Mouse (Mus musculus): ENCODE measurements at regions not wholly inside any gene's neighbourhood (a gene's known extent, or its start where the extent isn't known, plus 50 kb on each side); places are given as distances from the start of the nearest gene placed in this dataset.

- no peaks in the 10 kb centered on the region for H3K36me3 ChIP-seq
- ATAC-seq (ENCODE audit: insufficient read depth, low FRiP score, low read depth), result no peak
- no peak overlapping the region for H3K9ac ChIP-seq
- H3K4me1 ChIP-seq, result peaks cover 2% of the 10 kb centered on the region; the same call in 1 of the 2 replicates
- no peak overlapping the region for H3K4me2 ChIP-seq
- no peak overlapping the region for H3K27ac ChIP-seq
- H3K27me3 ChIP-seq (replicated peaks), result no peaks in the 10 kb centered on the region
- H3K4me3 ChIP-seq (replicated peaks), result no peak overlapping the region
- no peaks in the 10 kb centered on the region for H3K9me3 ChIP-seq
- WGBS, result 86% methylated on average over 6 of the region's 6 CpGs
These were observed 109.6 kb downstream of the 1810010D01Rik start for GRCm38 (mm10) chr7:145098335-145098734.

DNA sequence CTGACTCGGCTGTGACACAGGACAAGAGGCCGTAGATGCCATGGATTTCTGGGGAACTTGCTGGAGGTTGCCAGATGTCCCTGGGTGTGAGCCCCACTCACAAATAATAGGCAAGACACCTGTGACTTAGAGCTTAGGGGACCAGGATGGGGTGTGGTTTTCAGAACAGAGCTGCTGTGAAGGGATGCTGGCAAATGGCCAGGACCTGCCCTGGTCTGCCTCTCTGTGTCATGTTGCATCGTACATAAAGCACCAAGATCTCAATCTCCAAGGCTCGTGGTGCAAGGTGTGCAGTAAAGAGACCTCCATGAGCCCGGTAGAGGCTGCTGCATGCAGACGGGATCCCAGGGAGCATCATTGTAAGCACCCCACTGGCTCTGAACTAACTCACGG lies 113.8 kb downstream of the 1810010D01Rik start:
- Histone ChIP-seq H3K36me3 (no peaks in the 10 kb centered on the region), H3K9ac (no peak overlapping the region), H3K27ac (no peak overlapping the region), H3K27me3 (replicated peaks) (no peaks in the 10 kb centered on the region), H3K4me2 (no peak overlapping the region), H3K4me1 (no peaks in the 10 kb centered on the region; the same call in 1 of the 2 replicates), H3K9me3 (no peaks in the 10 kb centered on the region), H3K4me3 (replicated peaks) (no peak overlapping the region)
- ATAC-seq (ENCODE audit: insufficient read depth, low FRiP score, low read depth), result no peak
- WGBS, result 66% methylated on average over 7 of the region's 7 CpGs

DNA sequence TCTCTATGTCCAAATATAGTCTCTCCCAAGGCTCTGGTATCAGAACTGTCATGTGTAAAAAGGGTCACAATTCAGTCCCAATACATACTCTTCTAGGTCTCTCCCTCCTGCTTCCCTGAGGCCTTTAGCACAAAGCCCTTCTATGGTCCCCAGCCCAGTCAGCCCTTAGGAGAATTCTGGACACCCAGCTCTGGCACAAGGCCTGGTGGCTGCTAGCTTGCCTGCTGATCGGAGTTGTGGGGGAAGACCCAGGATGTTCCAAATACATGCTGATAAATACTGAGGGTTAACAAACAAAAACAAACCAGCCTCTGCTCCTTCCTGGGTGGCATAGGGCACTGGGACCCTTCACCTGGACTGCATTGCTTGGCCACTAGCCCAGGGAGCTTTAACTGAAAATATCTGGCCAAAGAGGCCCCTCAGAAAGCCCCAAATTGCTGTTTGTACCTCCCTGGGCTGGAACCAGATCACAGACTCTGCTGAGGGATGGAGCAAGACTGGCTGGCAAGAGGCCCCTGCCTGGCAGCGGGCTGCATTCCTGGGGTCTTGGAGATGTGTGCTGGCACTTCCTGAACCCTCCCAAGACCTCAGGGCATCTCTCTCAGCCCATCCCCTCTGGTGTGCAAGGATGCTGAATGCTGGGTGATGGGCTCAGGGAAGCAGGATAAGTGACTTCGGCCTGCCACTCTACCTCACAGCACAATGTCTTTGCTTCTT lies 114.3 kb downstream of the 1810010D01Rik start:
- H3K27ac ChIP-seq, result no peak overlapping the region
- H3K36me3 ChIP-seq, result no peaks in the 10 kb centered on the region
- WGBS, result 71% methylated on average over 3 of the region's 3 CpGs
- H3K4me3 ChIP-seq (replicated peaks), result no peak overlapping the region
- no peaks in the 10 kb centered on the region; the same call in 1 of the 2 replicates for H3K4me1 ChIP-seq
- no peak overlapping the region for H3K4me2 ChIP-seq
- H3K9me3 ChIP-seq, result no peaks in the 10 kb centered on the region
- no peaks in the 10 kb centered on the region for H3K27me3 ChIP-seq (replicated peaks)
- ATAC-seq (ENCODE audit: insufficient read depth, low FRiP score, low read depth), result no peak
- H3K9ac ChIP-seq, result no peak overlapping the region

GRCm38 (mm10) chr7:145092392-145093176 lies 115.3 kb downstream of the 1810010D01Rik start:
- H3K4me2 ChIP-seq, result no peak overlapping the region
- no peak for ATAC-seq (ENCODE audit: insufficient read depth, low FRiP score, low read depth)
- no peaks in the 10 kb centered on the region for H3K36me3 ChIP-seq
- no peak overlapping the region for H3K9ac ChIP-seq
- H3K4me1 ChIP-seq, result no peaks in the 10 kb centered on the region; the same call in 1 of the 2 replicates
- no peaks in the 10 kb centered on the region for H3K27me3 ChIP-seq (replicated peaks)
- H3K4me3 ChIP-seq (replicated peaks), result no peak overlapping the region
- no peak overlapping the region for H3K27ac ChIP-seq
- WGBS, result 64% methylated on average over 6 of the region's 6 CpGs
- no peaks in the 10 kb centered on the region for H3K9me3 ChIP-seq

DNA sequence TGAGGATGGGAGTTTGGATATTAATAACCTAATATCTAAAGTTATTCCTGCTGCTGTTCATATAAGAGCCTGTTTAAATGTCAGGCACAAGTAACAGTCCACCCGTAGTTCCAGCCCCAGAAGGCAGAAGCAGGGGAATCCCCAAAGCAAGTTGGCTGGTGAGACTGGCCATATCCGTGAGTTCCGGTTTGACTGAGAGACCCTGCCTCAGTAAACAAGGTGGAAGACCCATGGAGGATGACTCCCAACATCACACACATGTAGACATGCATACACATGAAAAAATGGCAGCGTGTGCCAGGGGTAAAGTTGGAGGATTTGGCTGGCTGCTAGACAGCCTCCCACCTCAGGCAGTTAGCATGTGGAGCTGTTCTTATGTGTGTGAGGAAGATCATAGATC lies 117.1 kb downstream of the 1810010D01Rik start:
- no peaks in the 10 kb centered on the region; the same call in 1 of the 2 replicates for H3K4me1 ChIP-seq
- WGBS, result 76% methylated on average over 4 of the region's 4 CpGs
- no peak for ATAC-seq (ENCODE audit: insufficient read depth, low FRiP score, low read depth)
- H3K27ac ChIP-seq, result no peak overlapping the region
- H3K27me3 ChIP-seq (replicated peaks), result no peaks in the 10 kb centered on the region
- no peak overlapping the region for H3K4me3 ChIP-seq (replicated peaks)
- no peaks in the 10 kb centered on the region for H3K9me3 ChIP-seq
- H3K4me2 ChIP-seq, result no peak overlapping the region
- no peaks in the 10 kb centered on the region for H3K36me3 ChIP-seq
- no peak overlapping the region for H3K9ac ChIP-seq

- H3K9ac ChIP-seq, result no peak overlapping the region
- no peak overlapping the region for H3K27ac ChIP-seq
- no peak for ATAC-seq (ENCODE audit: insufficient read depth, low FRiP score, low read depth)
- no peaks in the 10 kb centered on the region for H3K9me3 ChIP-seq
- H3K4me2 ChIP-seq, result no peak overlapping the region
- H3K4me1 ChIP-seq, result no peaks in the 10 kb centered on the region; the same call in 1 of the 2 replicates
- H3K4me3 ChIP-seq (replicated peaks), result no peak overlapping the region
- no peaks in the 10 kb centered on the region for H3K36me3 ChIP-seq
- H3K27me3 ChIP-seq (replicated peaks), result no peaks in the 10 kb centered on the region
- 70% methylated on average over 3 of the region's 3 CpGs for WGBS
These were observed 118.6 kb downstream of the 1810010D01Rik start for GRCm38 (mm10) chr7:145089315-145089721.

GRCm38 (mm10) chr7:145088655-145089054 lies 119.3 kb downstream of the 1810010D01Rik start:
- Histone ChIP-seq H3K36me3 (no peaks in the 10 kb centered on the region), H3K27me3 (replicated peaks) (no peaks in the 10 kb centered on the region), H3K9me3 (no peaks in the 10 kb centered on the region), H3K27ac (no peak overlapping the region), H3K4me1 (no peaks in the 10 kb centered on the region; the same call in 1 of the 2 replicates), H3K4me2 (no peak overlapping the region), H3K4me3 (replicated peaks) (no peak overlapping the region), H3K9ac (no peak overlapping the region)
- ATAC-seq (ENCODE audit: insufficient read depth, low FRiP score, low read depth), result no peak
- 86% methylated on average over 3 of the region's 3 CpGs for WGBS

- no peaks in the 10 kb centered on the region for H3K27me3 ChIP-seq (replicated peaks)
- H3K4me2 ChIP-seq, result no peak overlapping the region
- no peak overlapping the region for H3K9ac ChIP-seq
- H3K9me3 ChIP-seq, result no peaks in the 10 kb centered on the region
- no peaks in the 10 kb centered on the region for H3K36me3 ChIP-seq
- WGBS, result 71% methylated on average over 5 of the region's 5 CpGs
- ATAC-seq (ENCODE audit: insufficient read depth, low FRiP score, low read depth), result no peak
- H3K4me1 ChIP-seq, result no peaks in the 10 kb centered on the region
- H3K27ac ChIP-seq, result no peak overlapping the region
- H3K4me3 ChIP-seq (replicated peaks), result no peak overlapping the region
These were observed 120.1 kb downstream of the 1810010D01Rik start for GRCm38 (mm10) chr7:145087790-145088189.

DNA sequence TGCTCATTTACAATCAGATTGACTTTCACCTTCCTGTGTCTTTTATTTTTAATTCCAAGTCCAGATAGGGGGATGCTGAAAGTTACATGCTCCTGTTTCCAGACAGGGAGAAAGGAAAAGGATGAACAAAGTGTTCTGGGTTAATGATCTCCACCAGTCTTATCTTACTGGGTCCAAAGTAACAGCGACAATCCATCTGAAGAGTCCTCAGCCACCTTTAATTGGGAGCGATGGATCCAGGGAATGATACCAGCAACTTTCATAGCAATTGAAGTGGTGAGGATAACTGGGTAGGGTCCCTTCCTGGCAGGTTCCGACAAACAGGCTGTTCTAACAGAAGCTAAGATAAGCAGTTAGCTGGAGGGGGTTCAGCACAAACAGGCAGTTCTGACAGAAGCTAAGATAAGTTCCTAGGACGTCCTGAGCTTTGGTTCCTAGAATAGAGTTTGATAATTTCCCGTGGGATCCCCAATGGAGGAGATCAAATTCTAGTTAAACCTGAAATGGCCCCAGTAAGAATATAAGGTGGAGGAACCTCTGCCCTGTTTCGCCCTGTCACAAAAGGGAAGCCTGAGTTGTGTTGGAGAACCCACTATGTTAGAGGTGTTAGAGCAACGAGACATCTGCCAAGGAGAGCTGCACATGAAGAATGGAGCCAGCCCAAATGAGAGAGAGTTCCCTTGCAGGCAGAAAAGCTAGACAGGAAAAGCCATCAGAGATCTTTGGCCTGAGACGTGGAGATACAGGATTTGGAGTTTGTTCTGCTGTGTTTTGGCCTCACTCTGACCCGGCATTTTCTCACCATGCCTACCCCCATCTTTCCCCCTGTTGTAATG lies 124.8 kb downstream of the 1810010D01Rik start:
- Histone ChIP-seq H3K9me3 (no peaks in the 10 kb centered on the region), H3K4me3 (replicated peaks) (no peak overlapping the region), H3K27ac (no peak overlapping the region), H3K27me3 (replicated peaks) (no peaks in the 10 kb centered on the region), H3K4me1 (no peaks in the 10 kb centered on the region), H3K9ac (no peak overlapping the region), H3K4me2 (no peak overlapping the region), H3K36me3 (no peaks in the 10 kb centered on the region)
- 57% methylated on average over 9 of the region's 9 CpGs for WGBS
- no peak for ATAC-seq (ENCODE audit: insufficient read depth, low FRiP score, low read depth)

DNA sequence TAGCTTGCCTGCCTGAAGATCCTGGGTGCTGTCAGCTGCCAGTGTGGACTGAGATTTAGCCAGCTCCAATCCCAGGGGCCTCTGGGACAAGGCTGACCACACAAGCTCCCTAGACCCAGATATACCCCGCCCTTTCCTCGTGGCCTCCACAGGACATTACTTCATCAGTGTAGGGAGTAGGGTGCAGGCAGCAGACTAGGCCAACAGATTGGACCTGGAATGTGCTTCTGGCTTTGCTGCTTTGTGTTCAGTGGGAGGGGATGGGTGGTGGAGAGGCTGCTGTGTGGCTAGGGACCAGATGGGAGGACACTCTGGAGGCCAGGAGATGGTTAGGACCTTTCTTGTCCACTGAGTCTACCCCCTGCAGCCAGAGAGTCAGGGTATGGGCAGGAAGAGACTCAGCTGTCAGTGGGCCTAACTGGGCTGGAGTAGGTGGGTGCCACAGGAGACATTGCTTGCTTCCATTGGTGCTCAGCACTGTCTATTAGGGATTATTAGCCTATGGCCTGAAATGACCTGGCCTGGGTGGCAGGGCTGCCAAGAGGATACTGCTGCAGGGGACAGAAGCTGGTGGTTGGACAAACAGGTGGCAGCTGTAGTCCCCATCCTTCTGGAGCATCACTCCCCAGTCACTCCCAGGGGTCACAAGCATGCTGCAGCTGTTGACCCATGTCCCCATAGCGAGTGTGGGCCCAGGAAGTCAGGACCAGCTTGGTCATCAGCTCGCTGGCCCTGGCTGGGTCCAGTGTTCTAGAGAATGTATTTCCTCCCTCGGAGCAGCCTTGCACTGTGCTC lies 132.5 kb upstream of the Ccnd1 start:
- WGBS, result 76% methylated on average over 5 of the region's 5 CpGs
- H3K4me2 ChIP-seq, result no peak overlapping the region
- H3K27me3 ChIP-seq (replicated peaks), result no peaks in the 10 kb centered on the region
- no peak overlapping the region for H3K27ac ChIP-seq
- H3K9me3 ChIP-seq, result no peaks in the 10 kb centered on the region
- no peaks in the 10 kb centered on the region for H3K4me1 ChIP-seq
- H3K36me3 ChIP-seq, result no peaks in the 10 kb centered on the region
- H3K9ac ChIP-seq, result no peak overlapping the region
- no peak for ATAC-seq (ENCODE audit: insufficient read depth, low FRiP score, low read depth)
- H3K4me3 ChIP-seq (replicated peaks), result no peak overlapping the region

GRCm38 (mm10) chr7:145071533-145071932 lies 131.8 kb upstream of the Ccnd1 start:
- H3K9me3 ChIP-seq, result no peaks in the 10 kb centered on the region
- H3K27me3 ChIP-seq (replicated peaks), result no peaks in the 10 kb centered on the region
- no peak overlapping the region for H3K4me3 ChIP-seq (replicated peaks)
- H3K36me3 ChIP-seq, result no peaks in the 10 kb centered on the region
- H3K9ac ChIP-seq, result no peak overlapping the region
- 49% methylated on average over 2 of the region's 2 CpGs for WGBS
- ATAC-seq (ENCODE audit: insufficient read depth, low FRiP score, low read depth), result no peak
- H3K27ac ChIP-seq, result no peak overlapping the region
- no peaks in the 10 kb centered on the region for H3K4me1 ChIP-seq
- H3K4me2 ChIP-seq, result no peak overlapping the region
